Mouse (Mus musculus) liver, adult 10 weeks (tissue): ENCODE data around the gene Gm45062. TPM values are rescaled to one million over a fixed set of nuclear protein-coding genes. Genes with fewer than 3 reads are reported as not detected.

Experiments used
- polyA plus RNA-seq: library from polyadenylated mRNA; stranded (reverse); fragments of 350-450 nt; fragmentation: Illumina TruSeq; extraction: RNeasy Lipid Tissue Mini Kit (QIAGEN cat#74804); gene quantifications from one replicate; pipeline ENCODE4 v1.2.3, GENCODE M21; 2014; ENCODE audit warnings: low read depth, low replicate concordance

Gm45062 gene
- 2.6 TPM for polyA plus RNA-seq

DNA sequence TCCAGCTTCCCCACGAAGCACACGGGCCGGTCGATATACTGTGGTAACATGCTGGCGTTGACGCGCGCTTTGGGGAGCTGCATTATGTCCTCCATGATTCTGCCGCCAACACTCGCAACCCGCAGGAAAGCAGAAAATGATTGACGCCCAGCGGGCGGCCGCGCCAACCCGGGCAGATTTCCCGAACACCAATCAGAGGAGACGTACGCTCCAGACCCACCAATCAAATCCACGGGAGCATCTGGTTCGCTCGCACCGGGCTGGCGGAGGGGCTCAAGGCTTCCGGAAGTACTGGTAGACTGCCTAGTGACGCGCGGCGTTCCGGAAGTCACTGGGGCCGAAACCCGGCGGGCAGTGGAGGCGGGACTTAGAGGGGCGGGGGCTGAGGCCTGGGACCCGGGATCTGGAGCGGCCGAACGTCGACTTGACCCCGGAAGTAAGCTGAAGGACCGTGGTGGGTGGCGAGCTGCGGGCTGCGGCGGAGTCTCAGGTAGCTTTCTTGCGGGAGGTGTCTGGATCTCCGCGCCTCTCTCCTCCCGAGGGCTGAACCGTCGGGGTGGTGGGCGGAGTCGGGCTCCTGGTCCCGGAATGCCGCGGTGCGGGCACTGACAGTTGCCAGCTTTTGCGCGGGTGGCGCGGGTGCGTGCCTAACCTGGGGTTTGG is at the start of gene Gm45062, which contains the start of the genes Rpa3 and Umad1:
Gene Gm45062, plus strand, starts transcription at position 447 of the 663 bp plus-strand sequence.
Gene Rpa3, minus strand, starts transcription at position 170 of the 663 bp plus-strand sequence.
Gene Umad1, plus strand, starts transcription at position 285 of the 663 bp plus-strand sequence.

GRCm38 (mm10) chr6:8509551-8509950 is 250.3 kb downstream of the Gm45062 start, which contains the start of gene Glcci1:
Glcci1 (plus strand) TSS chr6:8509600.

Other genes with a start within 250 kb of the Gm45062 start
- gene Col28a1, start 66.8 kb upstream of the Gm45062 start, polyA plus RNA-seq = not detected
- gene Mios, start 50.2 kb upstream of the Gm45062 start, polyA plus RNA-seq = 12.9 TPM
- gene Rpa3, start 277 bp upstream of the Gm45062 start, polyA plus RNA-seq = 28.8 TPM
- 27.0 TPM for gene Umad1, start 162 bp upstream of the Gm45062 start, polyA plus RNA-seq